In genomic region chr7:116754556-116754955, GRCm38 (mm10) we compare ENCODE assay signal across 31 mouse cellular contexts.
"Had no signal": no experiment of that assay in that cellular context is flagged by ENCODE, and none has a peak within 500 bp of the region (broad histone marks: within the 10 kb centered on the region; RNA-seq: fewer than 3 reads in every experiment).

No protein-coding gene starts in this region.

- DNase-seq: left cerebral cortex, postnatal 4 days; liver; liver, embryonic 13.5 days; liver, postnatal 0 days; lung, adult 18-20 months; lung, adult 2 months; lung, embryonic 14.5 days; lung, postnatal 10 days; lung, postnatal 14 days; lung, postnatal 36 days; lung, postnatal 4 days; midbrain, embryonic 14.5 days had no signal

- H3K27me3 ChIP-seq: limb, embryonic 12.5 days; limb, embryonic 13.5 days; limb, embryonic 15.5 days; liver, embryonic 12.5 days; liver, embryonic 13.5 days; liver, embryonic 15.5 days; lung, embryonic 15.5 days; megakaryocyte, embryonic 14.5 days; midbrain, embryonic 12.5 days; midbrain, embryonic 13.5 days; midbrain, embryonic 15.5 days; neural tube, embryonic 12.5 days had no signal

- H3K36me3 ChIP-seq: limb, embryonic 10.5 days; limb, embryonic 12.5 days; limb, embryonic 13.5 days; limb, embryonic 15.5 days; liver, embryonic 12.5 days; liver, embryonic 13.5 days; liver, embryonic 15.5 days; lung, embryonic 15.5 days; midbrain, embryonic 10.5 days; midbrain, embryonic 12.5 days; midbrain, embryonic 13.5 days; midbrain, embryonic 15.5 days; neural tube, embryonic 12.5 days had no signal

- ATAC-seq: liver, embryonic 12.5 days; liver, postnatal 0 days; lung, postnatal 0 days; midbrain, embryonic 13.5 days; midbrain, embryonic 15.5 days; midbrain, embryonic 16.5 days had no signal

- H3K4me3 ChIP-seq: limb, embryonic 10.5 days; limb, embryonic 12.5 days; limb, embryonic 13.5 days; limb, embryonic 15.5 days; liver, embryonic 12.5 days; liver, embryonic 13.5 days; liver, embryonic 15.5 days; lung, embryonic 15.5 days; megakaryocyte, embryonic 14.5 days; midbrain, embryonic 10.5 days; midbrain, embryonic 12.5 days; midbrain, embryonic 13.5 days; midbrain, embryonic 15.5 days; myocyte; neural tube, embryonic 12.5 days had no signal

- H3K9me3 ChIP-seq: limb, embryonic 10.5 days; limb, embryonic 12.5 days; limb, embryonic 13.5 days; limb, embryonic 15.5 days; liver, embryonic 12.5 days; liver, embryonic 13.5 days; liver, embryonic 15.5 days; lung, embryonic 15.5 days; megakaryocyte, embryonic 14.5 days; midbrain, embryonic 10.5 days; midbrain, embryonic 12.5 days; midbrain, embryonic 13.5 days; midbrain, embryonic 15.5 days; neural tube, embryonic 12.5 days had no signal

- H3K9ac ChIP-seq: limb, embryonic 12.5 days; limb, embryonic 13.5 days; limb, embryonic 15.5 days; liver, embryonic 12.5 days; liver, embryonic 13.5 days; liver, embryonic 14.5 days; liver, embryonic 15.5 days; liver, postnatal 0 days; lung, embryonic 14.5 days; lung, embryonic 15.5 days; midbrain, embryonic 12.5 days; midbrain, embryonic 13.5 days; midbrain, embryonic 15.5 days; neural tube, embryonic 12.5 days had no signal

- H3K4me1 ChIP-seq: limb, embryonic 10.5 days; limb, embryonic 12.5 days; limb, embryonic 13.5 days; limb, embryonic 15.5 days; liver, embryonic 12.5 days; liver, embryonic 13.5 days; liver, embryonic 15.5 days; lung, embryonic 15.5 days; megakaryocyte, embryonic 14.5 days; midbrain, embryonic 10.5 days; midbrain, embryonic 12.5 days; midbrain, embryonic 13.5 days; midbrain, embryonic 15.5 days; neural tube, embryonic 12.5 days had no signal

- H3K27ac ChIP-seq: limb, embryonic 10.5 days; limb, embryonic 12.5 days; limb, embryonic 13.5 days; limb, embryonic 15.5 days; liver, embryonic 12.5 days; liver, embryonic 13.5 days; liver, embryonic 14.5 days; liver, embryonic 15.5 days; lung, embryonic 15.5 days; macrophage; midbrain, embryonic 10.5 days; midbrain, embryonic 12.5 days; midbrain, embryonic 13.5 days; midbrain, embryonic 15.5 days; neural tube, embryonic 12.5 days had no signal

- H3K4me2 ChIP-seq: limb, embryonic 12.5 days; limb, embryonic 13.5 days; limb, embryonic 15.5 days; liver, embryonic 11.5 days; liver, embryonic 12.5 days; liver, embryonic 13.5 days; liver, embryonic 15.5 days; lung, embryonic 14.5 days; lung, embryonic 15.5 days; midbrain, embryonic 12.5 days; midbrain, embryonic 13.5 days; midbrain, embryonic 15.5 days; neural tube, embryonic 12.5 days had no signal
